Mouse (Mus musculus) heart, embryonic 13.5 days (tissue): ENCODE results near the gene Sult6b1. TPM values are rescaled to one million over a fixed set of nuclear protein-coding genes. Genes with fewer than 3 reads are reported as not detected.

ENCODE experiments used
- ATAC-seq: fragments of 200-750 bp; cut with Nextera tagmentation; 2 replicates; pipeline ENCODE4 v1.8.0; 2017; ENCODE audit warnings: moderate TSS enrichment; ENCODE audit not compliant: insufficient number of reproducible peaks, low FRiP score, low TSS enrichment; ENCODE audit errors: extremely low read depth
- H3K27ac ChIP-seq: fragments of 300-500 bp; sonication (generic); replicated peaks from 2 replicates; pipeline ENCODE4 v1.5.1; 2015; ENCODE audit warnings: moderate library complexity, mild to moderate bottlenecking, inconsistent platforms
- H3K27me3 ChIP-seq: fragments of 300-500 bp; sonication (generic); replicated peaks from 2 replicates; pipeline ENCODE4 v1.6.1; 2015; ENCODE audit warnings: mild to moderate bottlenecking, inconsistent platforms
- H3K36me3 ChIP-seq: fragments of 300-500 bp; sonication (generic); 2 replicates; pipeline ENCODE4 v1.6.1; 2015; ENCODE audit warnings: mild to moderate bottlenecking, inconsistent platforms
- H3K4me1 ChIP-seq: fragments of 300-500 bp; sonication (generic); 2 replicates; pipeline ENCODE4 v1.6.1; 2015; ENCODE audit warnings: inconsistent platforms
- H3K4me2 ChIP-seq: fragments of 300-500 bp; sonication (generic); 2 replicates; pipeline ENCODE4 v1.6.1; 2015; ENCODE audit warnings: inconsistent platforms, mild to moderate bottlenecking, moderate library complexity
- H3K4me3 ChIP-seq: fragments of 300-500 bp; sonication (generic); 2 replicates; pipeline ENCODE4 v1.5.1; 2015; ENCODE audit warnings: moderate library complexity, mild to moderate bottlenecking, inconsistent platforms
- H3K9ac ChIP-seq: fragments of 300-500 bp; sonication (generic); 2 replicates; pipeline ENCODE4 v1.6.1; 2015; ENCODE audit warnings: inconsistent platforms, mild to moderate bottlenecking, moderate library complexity
- H3K9me3 ChIP-seq: fragments of 300-500 bp; sonication (generic); 2 replicates; pipeline ENCODE4 v1.6.1; 2016; ENCODE audit warnings: inconsistent platforms
- WGBS: fragments of 180-500 bp; shearing (Covaris S2); methylation state at CpG from one replicate; pipeline ENCODE4 v1.1.7; 2015; ENCODE audit warnings: mixed read lengths; 5-methylcytosine and 5-hydroxymethylcytosine counted together
- polyA plus RNA-seq: library from polyadenylated mRNA; unstranded; fragments of >200 nt; fragmentation: Nextera tagmentation; extraction: Ambion mirVana; gene quantifications from 2 replicates; pipeline ENCODE4 v1.2.1, GENCODE M21; 2015

Gene Sult6b1
- polyA plus RNA-seq, 1 experiment from 2014 or later = 0.20 TPM

DNA sequence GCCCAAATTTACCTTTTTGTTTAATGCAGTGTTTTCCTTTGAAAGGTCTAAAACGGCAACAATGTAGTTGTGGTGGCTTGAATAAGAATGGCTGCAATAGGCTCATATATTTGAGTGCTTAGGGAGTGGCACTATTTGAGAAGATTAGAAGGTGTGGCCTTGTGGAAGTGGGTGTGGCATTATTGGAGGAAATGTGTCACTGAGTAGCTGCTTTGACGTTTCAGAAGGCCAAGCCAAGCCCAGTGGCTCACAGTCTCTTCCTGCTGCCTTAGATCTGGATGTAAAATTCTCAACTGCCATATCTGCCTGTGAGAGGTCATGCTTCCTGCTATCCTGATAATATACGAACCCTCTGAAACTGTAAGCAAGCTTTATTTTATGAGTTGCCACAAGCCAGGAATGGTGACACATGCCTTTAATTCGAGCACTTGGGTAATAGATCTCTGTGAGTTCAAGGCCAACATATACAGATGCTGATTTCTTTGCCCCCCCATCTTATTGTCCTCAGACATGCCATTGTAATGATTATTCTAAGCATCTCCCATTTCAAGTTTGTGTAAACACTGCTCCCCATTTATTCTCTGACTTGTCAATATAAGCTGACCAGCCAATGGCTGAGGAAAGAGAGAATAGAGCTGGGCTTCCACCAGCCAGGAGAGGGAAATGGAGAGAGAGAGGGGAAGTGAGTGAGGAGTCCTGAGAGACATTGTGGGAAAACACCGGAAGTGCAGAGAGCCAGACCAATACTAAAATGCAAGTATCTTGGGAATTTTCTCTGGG lies 21.3 kb downstream of the Sult6b1 start:
- H3K9ac ChIP-seq = no peak overlapping the region
- H3K4me3 ChIP-seq = no peak overlapping the region
- WGBS = 75% methylated on average over 5 of the region's 5 CpGs
- no peaks in the 10 kb centered on the region for H3K27me3 ChIP-seq
- 0 out of 2 replicates have a peak, but pooled peaks cover 6% of the 10 kb centered on the region for H3K9me3 ChIP-seq
- H3K27ac ChIP-seq = no peak overlapping the region
- H3K36me3 ChIP-seq = 0 out of 2 replicates have a peak, but pooled peaks cover 1% of the 10 kb centered on the region
- no peak overlapping the region for H3K4me2 ChIP-seq
- no peak for ATAC-seq
- peaks cover 13% of the 10 kb centered on the region for H3K4me1 ChIP-seq

DNA sequence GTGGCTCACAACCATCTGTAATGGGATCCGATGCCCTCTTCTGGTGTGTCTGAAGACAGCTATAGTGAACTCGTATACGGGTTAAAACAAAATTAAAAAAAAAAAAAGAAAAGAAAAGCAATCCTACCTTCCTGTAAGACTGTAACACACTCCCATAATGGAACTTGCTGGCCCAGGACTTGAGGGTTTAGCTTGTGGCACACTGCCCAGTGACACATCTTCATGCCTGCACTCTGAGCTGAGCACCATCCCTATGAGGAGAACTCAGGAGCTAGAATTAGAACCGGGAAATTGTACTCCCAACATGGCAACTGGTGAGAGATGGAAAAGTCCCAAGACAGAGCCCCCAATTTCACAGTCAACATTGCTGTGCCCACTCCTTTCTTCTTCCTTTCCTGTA lies 23.5 kb downstream of the Sult6b1 start:
- 86% methylated on average over 4 of the region's 4 CpGs for WGBS
- no peak for ATAC-seq

DNA sequence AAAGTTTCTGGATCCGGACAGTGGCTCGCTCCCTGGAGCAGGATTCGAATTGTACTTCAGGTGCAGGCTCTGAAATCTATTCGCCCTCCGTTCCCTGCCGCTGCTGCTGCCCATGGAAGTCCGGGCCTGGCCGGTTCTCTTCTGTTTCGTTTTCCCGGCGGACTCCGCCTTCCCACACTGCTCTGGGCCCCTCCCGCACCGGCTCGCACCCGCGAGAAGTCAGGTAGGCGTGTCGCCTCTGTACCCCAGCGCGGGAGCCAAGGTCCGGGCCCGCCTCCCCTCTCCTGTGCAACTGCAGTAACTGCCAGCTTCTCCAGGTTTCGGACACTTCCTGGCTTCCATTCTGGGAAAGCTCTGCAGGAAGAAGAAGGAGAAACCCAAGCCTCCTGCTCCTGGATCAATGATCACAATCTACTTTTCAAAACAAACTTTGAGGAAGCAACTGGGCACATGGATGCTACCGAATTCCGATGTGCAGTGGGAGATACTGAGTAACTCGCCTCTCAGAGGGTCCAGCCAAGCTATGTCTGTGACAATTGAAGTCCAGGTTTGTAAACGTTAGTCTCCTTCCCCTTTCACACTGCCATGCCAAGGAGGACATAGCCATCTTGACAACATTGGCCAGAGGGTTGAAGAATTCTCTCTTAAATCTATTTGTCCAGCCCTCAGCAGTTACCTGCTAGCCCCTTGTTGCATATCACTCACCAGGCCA lies 24.2 kb downstream of the Sult6b1 start, which contains the start of gene Eif2ak2:
Gene Eif2ak2 (minus strand): TSS at position 173 of the 712 bp plus-strand sequence.
- 0 out of 2 replicates have a peak, but pooled peaks cover 6% of the 10 kb centered on the region for H3K9me3 ChIP-seq
- peak within 1 kb of the TSS; percentile 88 for H3K27ac ChIP-seq
- ATAC-seq = peak; percentile 90
- peak within 1 kb of the TSS; percentile 77 for H3K4me2 ChIP-seq
- peak within 1 kb of the TSS; percentile 89 for H3K9ac ChIP-seq
- no peaks in the 10 kb centered on the region for H3K27me3 ChIP-seq
- peaks cover 18% of the 10 kb centered on the region for H3K36me3 ChIP-seq
- H3K4me3 ChIP-seq = peak within 1 kb of the TSS; percentile 78
- WGBS = under 1% methylated on average over 28 of the region's 28 CpGs
- peaks cover 13% of the 10 kb centered on the region for H3K4me1 ChIP-seq

More for the DNA sequence above, 23.5 kb downstream of the Sult6b1 start:
- Histone ChIP-seq H3K4me2 (peak overlapping the region; percentile 77; the same call in 1 of the 2 replicates), H3K9ac (no peak overlapping the region), H3K4me1 (peaks cover 13% of the 10 kb centered on the region), H3K27me3 (no peaks in the 10 kb centered on the region), H3K9me3 (0 out of 2 replicates have a peak, but pooled peaks cover 6% of the 10 kb centered on the region), H3K36me3 (peaks cover 10% of the 10 kb centered on the region), H3K4me3 (no peak overlapping the region), H3K27ac (no peak overlapping the region)

DNA sequence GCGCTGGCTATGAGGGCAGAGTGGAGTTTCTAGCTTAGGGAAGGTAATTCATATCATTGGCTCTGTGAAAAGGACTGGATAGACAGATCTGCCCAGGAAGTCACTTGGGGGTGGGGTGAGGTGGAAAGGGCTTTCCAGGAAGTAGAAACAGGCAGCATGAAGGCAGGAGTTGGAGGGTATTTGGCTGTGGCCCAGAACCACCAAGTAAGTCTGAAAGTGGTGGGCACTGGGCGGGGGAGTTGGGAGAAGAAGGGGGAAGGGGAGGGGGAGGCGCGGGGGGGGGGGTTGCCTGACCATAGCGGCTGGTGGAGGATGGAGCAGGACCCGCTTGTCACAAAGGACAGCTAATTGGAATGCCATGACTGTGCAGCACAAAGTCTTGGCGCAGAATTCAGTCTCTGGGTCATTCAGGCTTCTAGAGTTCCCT lies 24.9 kb downstream of the Sult6b1 start:
- H3K4me3 ChIP-seq = peak overlapping the region; percentile 78
- 10% methylated on average over 4 of the region's 7 CpGs for WGBS
- peak; percentile 34 for ATAC-seq

DNA sequence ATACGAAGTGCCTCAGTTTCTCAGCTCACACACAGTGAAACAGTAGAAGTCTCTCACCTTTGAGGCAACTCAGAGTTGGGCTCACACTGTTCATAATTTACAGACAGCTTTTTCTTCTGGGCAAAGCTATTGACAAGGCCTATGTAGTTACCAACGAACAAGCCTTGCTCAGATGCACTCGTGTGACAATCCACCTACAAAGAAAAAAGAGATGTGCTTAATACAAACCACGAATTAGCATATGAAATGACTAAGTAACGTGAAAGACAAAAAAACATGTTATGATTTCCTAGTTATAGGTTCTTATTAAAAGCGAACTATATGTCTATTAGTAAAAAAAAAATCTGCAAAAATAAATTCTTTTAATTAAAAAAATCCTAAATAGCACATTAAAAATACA lies 32.9 kb downstream of the Sult6b1 start:
- WGBS = 90% methylated on average over 6 of the region's 6 CpGs
- Histone ChIP-seq H3K27me3 (no peaks in the 10 kb centered on the region), H3K4me1 (no peaks in the 10 kb centered on the region), H3K36me3 (peaks cover 84% of the 10 kb centered on the region), H3K9ac (no peak overlapping the region), H3K4me2 (no peak overlapping the region), H3K9me3 (no peaks in the 10 kb centered on the region), H3K27ac (no peak overlapping the region), H3K4me3 (no peak overlapping the region)
- no peak for ATAC-seq

More for the DNA sequence above, 24.9 kb downstream of the Sult6b1 start:
- Histone ChIP-seq H3K27me3 (no peaks in the 10 kb centered on the region), H3K9ac (peak overlapping the region; percentile 89), H3K4me1 (peaks cover 13% of the 10 kb centered on the region), H3K9me3 (0 out of 2 replicates have a peak, but pooled peaks cover 6% of the 10 kb centered on the region), H3K4me2 (peak overlapping the region; percentile 77), H3K36me3 (peaks cover 24% of the 10 kb centered on the region), H3K27ac (peak overlapping the region; percentile 88)

DNA sequence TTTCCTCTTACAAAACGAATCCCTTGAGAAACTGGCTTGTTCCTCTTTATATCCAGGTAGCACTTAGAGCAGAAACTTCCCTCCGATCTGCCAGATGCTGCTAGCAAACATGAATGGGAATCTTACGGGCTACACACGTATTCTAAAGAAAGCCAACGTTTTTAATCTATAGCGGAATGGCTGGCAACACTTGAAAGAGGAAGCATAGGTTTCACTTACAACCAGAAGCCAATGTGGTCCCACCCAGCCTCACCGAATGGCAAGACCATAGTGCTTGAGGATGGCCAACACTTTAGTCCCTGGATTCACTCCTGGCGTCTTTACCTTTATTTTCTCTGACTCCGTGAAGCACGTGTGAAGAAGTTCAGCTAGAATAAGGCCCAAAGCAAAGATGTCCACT lies 50.5 kb downstream of the Sult6b1 start:
- H3K9ac ChIP-seq = no peak overlapping the region
- H3K4me2 ChIP-seq = no peak overlapping the region
- H3K4me1 ChIP-seq = no peaks in the 10 kb centered on the region
- no peaks in the 10 kb centered on the region for H3K9me3 ChIP-seq
- WGBS = 86% methylated on average over 10 of the region's 10 CpGs
- ATAC-seq = no peak
- no peak overlapping the region for H3K27ac ChIP-seq
- H3K27me3 ChIP-seq = no peaks in the 10 kb centered on the region
- H3K36me3 ChIP-seq = peaks cover 88% of the 10 kb centered on the region
- no peak overlapping the region for H3K4me3 ChIP-seq

DNA sequence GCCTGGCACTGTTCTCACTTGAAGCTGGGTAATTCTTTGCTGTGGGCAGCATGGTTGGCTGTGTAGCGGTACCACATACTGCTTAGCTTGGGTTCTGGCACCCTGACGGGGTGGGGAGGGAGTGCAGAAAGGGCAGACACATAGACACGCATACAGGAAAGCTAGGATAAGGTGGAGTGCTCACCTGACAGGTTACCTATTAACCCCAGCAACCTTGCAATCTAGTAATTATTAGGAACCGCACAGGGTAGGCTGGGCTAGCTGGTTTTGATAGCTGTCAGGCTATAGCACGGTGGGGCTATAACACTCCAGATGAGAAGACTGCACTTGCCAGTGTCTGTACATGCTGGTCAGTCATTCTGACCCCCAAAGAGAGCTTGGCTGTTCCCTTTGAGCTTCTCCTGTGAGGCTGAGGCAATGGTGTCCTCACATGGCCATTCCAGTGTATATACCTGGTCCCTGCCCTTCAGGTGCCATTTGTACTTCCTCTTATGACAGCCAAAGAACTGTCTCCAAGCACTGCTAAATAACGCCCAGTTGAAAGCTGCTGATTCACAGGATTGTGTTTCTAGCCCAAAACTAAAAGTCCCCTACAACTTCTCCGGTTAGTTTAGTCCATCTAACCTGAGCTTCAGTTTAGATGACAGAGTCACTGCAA lies 64.4 kb downstream of the Sult6b1 start:
- Histone ChIP-seq H3K9me3 (no peaks in the 10 kb centered on the region), H3K9ac (no peak overlapping the region), H3K4me3 (no peak overlapping the region), H3K36me3 (peaks cover 85% of the 10 kb centered on the region), H3K27me3 (no peaks in the 10 kb centered on the region), H3K4me2 (no peak overlapping the region), H3K4me1 (no peaks in the 10 kb centered on the region), H3K27ac (no peak overlapping the region)
- no peak for ATAC-seq
- WGBS = 86% methylated on average over 7 of the region's 7 CpGs

DNA sequence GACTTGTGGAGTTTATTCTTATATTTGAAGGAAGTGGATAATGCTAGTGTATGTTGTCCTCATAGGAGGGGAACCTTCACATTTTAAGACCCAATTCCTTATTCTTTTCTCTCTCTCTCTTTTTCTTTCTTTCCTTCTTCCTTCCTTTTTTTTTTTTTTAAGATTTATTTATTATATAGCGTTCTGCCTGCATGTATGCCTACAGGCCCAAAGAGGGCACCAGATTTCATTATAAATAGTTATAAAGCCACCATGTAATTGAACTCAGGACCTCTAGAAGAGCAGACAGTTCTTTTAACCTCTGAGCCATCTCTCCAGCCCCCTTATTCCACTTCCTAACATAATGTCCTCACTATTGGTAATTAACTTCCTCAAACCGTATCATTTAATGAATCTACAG lies 70.7 kb downstream of the Sult6b1 start:
- WGBS = 29% methylated on average over 2 of the region's 2 CpGs
- Histone ChIP-seq H3K9ac (peak overlapping the region; percentile 80), H3K4me2 (peak overlapping the region; percentile 79), H3K4me1 (peaks cover 9% of the 10 kb centered on the region), H3K27ac (peak overlapping the region; percentile 74), H3K27me3 (no peaks in the 10 kb centered on the region), H3K4me3 (peak overlapping the region; percentile 88), H3K36me3 (peaks cover 36% of the 10 kb centered on the region), H3K9me3 (no peaks in the 10 kb centered on the region)
- ATAC-seq = no peak

DNA sequence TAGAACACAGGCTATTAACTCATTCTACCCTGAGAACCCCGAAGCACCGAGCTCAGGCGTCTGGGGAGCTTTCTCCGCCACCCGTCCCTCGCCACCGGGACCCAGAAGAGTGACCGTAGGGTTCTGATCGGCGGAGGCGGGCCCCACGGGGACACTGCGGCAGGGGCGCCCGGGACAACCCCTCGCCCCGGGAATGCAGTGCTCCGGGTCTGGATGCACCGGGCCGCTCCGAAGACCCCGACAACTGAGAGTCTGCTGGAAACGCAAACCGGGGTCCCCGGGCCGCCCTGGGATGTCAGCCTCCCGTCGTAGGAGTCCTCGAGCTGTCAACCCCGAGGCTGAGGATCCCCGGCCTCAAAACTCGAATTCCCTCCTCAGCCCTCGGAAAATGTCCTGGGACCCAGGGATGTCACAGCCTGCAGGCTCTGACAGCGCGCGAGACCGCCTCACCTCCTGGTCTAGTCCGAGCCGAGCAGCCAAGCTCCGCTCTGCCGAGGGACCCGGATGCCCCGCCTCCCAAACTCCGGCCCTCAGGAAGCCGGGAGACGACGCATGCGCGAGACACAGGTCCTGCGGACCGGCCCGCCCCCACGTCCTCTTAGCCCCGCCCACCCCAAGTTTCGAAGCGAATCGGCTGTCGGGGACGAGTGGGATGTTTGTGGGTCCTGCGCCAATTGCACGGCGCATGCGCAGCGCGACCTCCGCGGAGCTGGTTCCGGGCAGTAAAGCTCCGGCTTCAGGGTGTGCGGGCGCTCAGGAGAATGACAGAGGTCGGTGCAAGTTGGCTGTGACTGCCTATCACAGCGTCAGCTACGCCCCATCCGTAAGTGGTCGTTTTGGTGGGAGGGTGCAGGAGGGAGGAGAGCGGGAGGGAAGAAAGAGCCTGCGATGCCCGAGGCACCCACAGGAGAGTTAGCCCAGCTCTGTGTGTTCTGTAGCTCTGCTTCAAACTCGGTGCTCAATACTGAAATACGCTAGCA lies 71.6 kb downstream of the Sult6b1 start, which contains the start of the genes Heatr5b and Gpatch11:
Gene Heatr5b (minus strand): TSS at position 509 of the 980 bp plus-strand sequence.
Gene Gpatch11 (plus strand): TSS at position 712 of the 980 bp plus-strand sequence.
- WGBS = under 1% methylated on average over 81 of the region's 81 CpGs
- peak; percentile 96 for ATAC-seq

More for the DNA sequence above, 71.6 kb downstream of the Sult6b1 start, which contains the start of the genes Heatr5b and Gpatch11:
- H3K9ac ChIP-seq = peak within 1 kb of the TSS; percentile 91
- no peaks in the 10 kb centered on the region for H3K9me3 ChIP-seq
- peaks cover 9% of the 10 kb centered on the region for H3K4me1 ChIP-seq
- peak within 1 kb of the TSS; percentile 88 for H3K4me3 ChIP-seq
- H3K27ac ChIP-seq = peak within 1 kb of the TSS; percentile 89
- H3K4me2 ChIP-seq = peak within 1 kb of the TSS; percentile 84
- peaks cover 42% of the 10 kb centered on the region for H3K36me3 ChIP-seq
- H3K27me3 ChIP-seq = no peaks in the 10 kb centered on the region
